Mouse (Mus musculus) embryonic fibroblast, embryonic 13.5 days (primary cell): ENCODE measurements around the gene Crtc1.

ENCODE experiments used
- CTCF ChIP-seq: IDR thresholded peaks from 2 replicates; pipeline ENCODE4 v1.5.1; 2011; ENCODE audit warnings: mild to moderate bottlenecking, control low read depth, low read length, moderate library complexity, borderline replicate concordance; ENCODE audit not compliant: insufficient read depth
- POLR2A ChIP-seq: IDR thresholded peaks from 2 replicates; pipeline ENCODE4 v1.6.1; 2011; ENCODE audit warnings: low read depth, mild to moderate bottlenecking, control low read depth, low read length, moderate library complexity

DNA sequence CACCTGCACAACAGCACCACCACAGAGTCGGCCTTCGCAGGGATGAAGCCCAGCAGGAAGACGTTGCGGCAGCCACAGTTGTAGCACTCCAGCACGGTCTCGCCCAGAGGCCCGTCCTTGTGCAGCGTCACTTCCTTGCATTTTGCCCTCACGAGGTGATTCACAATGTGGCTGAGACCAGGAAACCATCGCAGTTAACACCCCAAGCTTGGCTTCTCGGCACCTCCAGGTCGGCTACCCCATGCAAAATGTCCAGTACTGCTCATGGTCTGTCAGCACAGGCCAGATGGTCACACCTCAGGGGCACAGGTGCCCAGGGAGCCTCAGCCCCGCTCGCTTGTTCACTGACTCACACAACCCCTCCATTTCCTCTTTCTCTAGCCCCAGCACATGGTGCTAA is 97.4 kb downstream of the Crtc1 start:
- TF ChIP-seq CTCF, result no peak
- no peak for TF ChIP-seq POLR2A
